Mouse (Mus musculus): Measurements from ENCODE around the gene Gm11042.
A peak's percentile ranks its signal among the peaks of the same experiment; 100 is the strongest.

Gene Gm11042

DNA sequence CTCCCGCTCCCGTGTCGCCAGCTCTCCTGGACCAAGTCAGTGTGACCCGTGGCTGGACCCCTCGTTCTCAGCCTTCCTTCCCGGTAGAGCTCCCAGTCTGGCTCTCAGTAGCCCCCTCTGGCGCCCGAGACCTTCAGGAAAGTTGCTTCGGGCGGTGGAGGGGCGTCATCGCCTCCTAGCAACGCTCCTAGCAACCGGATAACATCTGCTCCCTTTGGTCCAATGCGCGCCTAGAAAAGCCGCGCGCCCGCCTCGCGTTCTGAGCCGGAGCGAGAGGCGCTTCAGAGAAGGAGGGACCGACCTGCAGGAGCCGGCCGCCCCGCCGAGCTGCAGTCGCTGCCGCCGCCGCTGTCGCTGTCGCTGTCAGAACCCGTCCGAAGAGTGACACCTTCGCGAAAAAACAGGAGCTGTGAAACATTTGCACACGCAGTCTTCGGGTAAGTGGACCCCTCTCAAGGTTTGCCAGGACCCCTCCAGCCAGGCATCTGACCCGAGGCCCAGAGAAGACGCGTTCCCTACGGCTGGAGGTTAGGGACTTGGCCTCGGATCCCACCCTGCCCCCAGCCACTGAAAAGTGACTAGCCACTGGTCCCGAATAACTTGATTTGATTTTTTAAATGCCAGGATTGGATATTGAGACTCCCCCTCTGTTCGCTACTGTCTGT, 32.0 kb downstream of the Gm11042 start:
- peak; percentile 16 for DNase-seq (ENCODE audit: low spot score)

DNA sequence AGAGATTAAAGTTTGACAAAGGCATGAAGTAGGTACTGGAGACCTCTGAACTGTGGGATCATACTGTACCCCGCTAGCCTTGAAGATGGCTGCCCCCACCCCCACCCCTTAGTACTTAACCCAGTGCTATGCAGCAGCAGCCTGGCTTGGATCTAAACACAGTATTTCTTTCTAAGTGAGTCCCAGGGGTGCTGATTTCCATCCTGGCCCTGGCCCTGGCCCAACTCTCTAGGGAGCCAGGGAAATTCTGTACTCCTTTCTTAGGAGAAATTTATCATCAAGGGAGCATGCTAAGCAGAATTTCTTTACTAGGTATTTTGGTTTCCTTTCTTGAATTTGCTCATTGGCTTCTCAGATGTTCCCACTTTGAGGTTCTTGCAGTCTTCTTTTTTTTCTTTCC, 33.3 kb downstream of the Gm11042 start:
- DNase-seq (ENCODE audit: low spot score) = no peak

DNA sequence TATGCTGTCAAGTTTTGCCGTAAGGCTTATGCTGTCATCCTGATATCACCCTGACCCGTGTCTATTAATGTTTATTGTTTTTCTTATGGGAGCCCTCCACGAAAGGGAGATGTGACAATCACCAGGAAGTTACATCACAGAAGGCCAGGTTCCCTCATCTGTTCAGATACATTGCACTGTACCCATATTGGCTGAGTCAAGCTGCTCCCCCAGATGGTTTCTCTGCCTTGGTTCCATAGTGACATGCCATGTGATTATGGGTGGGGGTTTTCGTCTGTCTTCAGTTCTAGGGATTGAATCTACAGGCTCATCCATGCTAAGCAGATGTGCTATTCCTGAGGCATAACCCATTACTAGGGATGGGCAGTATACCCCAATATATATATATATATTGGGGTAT, 34.8 kb downstream of the Gm11042 start:
- DNase-seq (ENCODE audit: low spot score) = no peak

DNA sequence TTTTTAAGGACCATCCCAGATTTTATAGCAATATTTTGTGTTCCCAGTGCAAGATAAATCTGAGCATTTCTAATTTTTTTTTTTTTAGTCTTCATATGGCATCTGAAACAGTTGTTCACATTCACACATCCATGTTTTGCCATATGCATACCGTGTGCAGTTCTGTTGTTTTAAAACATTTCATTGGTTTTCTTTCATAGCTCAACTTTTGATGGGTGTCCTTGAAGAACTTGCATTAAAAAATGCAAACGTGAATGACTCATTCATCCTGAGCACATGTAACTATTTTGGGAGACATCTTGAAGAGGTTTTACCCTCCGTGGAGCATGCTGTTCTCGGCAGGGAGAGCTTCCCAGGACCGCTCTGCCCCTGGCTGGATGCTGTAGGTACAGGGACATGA, 38.9 kb downstream of the Gm11042 start:
- no peak for DNase-seq (ENCODE audit: low spot score)

DNA sequence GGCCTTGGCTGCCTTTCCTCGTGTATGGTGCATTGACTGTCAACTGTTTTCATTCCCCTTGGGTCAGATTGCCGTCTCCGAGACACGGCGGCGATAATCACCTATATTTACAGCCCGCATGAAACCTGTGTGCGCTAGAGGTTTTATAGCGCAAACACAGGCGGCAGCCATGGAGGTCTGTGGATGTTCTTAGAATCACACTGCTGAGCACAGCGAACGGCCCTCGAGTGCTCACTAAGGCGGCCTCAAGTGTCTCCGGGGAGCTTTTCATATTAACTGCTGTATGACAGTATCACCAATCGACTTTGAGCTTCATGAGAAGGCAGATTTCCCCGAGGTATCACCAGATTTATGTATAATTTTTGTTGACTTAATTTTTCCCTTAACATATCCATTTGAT, 43.6 kb downstream of the Gm11042 start:
- no peak for DNase-seq (ENCODE audit: low spot score)

DNA sequence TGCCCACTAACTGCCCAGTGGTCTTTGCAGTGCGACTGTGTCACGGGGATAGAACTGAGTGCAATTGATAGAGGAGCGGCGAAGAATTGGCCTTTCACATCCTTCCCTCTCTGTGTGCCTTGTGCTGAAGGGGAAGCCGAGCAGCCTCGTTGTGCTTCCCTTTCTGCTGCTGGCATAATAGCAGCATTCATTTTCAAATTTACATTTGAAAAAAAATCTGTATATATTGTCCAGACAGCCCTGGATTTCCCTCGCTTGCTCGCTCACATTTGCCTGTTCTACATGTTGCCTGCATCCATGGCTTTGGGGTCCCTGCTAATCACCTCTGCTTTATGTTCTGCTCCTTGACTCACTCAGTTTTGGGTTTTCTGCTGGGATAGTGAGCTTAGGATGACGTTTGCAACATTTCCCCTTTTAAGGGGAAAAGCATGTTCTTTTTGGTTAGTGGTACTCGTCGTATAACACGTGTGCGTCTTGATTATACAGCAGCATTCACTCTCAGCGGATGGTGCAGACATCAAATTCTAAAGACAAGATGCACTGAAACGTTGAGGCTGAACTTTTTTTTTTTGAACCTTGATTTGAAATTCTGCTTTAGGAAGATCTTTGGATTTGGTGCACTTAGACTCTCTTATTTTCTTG, 47.4 kb downstream of the Gm11042 start:
- no peak for DNase-seq (ENCODE audit: low spot score)

DNA sequence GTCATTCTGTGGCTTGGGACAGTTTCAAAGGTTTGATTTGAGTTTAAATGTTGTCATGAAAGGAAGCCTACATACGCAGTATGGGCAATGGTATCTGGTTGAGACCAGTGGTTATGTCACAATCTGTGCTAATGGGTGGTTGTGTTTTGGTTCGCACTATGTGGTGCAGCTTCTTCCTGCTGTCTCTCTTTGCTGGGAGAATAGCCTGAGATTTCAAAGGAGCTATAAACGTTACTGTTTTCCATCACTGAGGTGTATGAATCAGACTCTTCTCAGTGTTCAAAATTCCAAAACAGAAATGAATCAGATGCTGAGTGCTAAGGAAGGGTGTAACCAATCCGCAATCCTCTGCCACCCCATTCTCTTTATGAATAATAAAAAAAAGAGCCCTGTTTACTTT, 49.1 kb downstream of the Gm11042 start:
- DNase-seq (ENCODE audit: low spot score) = no peak

All from lung, postnatal 25 days (tissue).